Mouse (Mus musculus): Measurements from ENCODE around the gene Zfp846. TPM values are rescaled to one million over a fixed set of nuclear protein-coding genes. Genes with fewer than 3 reads are reported as not detected.
"Not testable (repeated sequence)": the region's sequence is repeated elsewhere in the genome, so short reads cannot be mapped to it uniquely, and the experiment has no call there.

Zfp846 gene
- polyA plus RNA-seq, 1 experiment from 2014 or later = 11.7 TPM

DNA sequence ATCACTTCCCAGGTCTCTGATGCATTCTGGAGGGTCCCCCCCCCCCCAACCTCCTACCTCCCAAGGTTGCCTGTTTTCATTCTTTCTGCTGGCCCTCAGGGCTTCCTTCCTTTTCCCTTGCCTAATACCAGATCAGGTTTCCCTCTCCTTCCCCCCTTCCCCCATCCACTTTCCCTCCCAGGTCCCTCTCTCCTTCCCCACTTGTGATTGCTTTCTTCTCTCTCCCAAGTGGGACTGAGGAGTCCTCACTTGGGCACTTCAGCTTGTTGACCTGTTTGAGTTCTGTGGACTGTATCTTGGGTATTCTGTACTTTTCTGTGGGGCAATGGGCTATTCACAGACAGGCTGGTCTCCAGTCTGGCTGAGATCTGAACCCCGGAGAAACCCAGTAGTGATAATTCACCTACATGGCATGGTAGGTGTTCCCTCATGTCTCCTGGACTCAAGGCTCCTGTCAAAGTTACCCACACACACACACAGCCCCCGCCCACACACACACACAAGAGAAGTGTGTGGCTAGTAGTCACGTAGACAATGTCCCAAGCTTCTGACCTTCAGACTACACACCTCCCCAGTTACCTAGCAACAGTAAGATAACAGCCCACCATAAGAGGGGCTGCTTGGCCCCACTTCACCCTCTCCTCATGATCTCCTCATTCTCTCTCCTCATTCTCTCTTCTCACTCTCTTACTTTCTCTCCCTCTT, 15.6 kb upstream of the Zfp846 start:
- H3K4me2 ChIP-seq (ENCODE audit: low read depth, low read length); H3K9me3 ChIP-seq (ENCODE audit: control insufficient read depth, low read length); H3K36me3 ChIP-seq (ENCODE audit: control insufficient read depth, insufficient read depth, low read length); H3K4me3 ChIP-seq (ENCODE audit: low read length); H3K27me3 ChIP-seq (replicated peaks; ENCODE audit: control insufficient read depth, insufficient read depth, low read length); H3K27ac ChIP-seq (ENCODE audit: low read length); H3K4me1 ChIP-seq (ENCODE audit: control insufficient read depth, insufficient read depth, low read length); H3K9ac ChIP-seq (ENCODE audit: low read depth, low read length): not testable (repeated sequence)
- peak; percentile 60 for ATAC-seq
- 64% methylated on average over 3 of the region's 3 CpGs for WGBS

DNA sequence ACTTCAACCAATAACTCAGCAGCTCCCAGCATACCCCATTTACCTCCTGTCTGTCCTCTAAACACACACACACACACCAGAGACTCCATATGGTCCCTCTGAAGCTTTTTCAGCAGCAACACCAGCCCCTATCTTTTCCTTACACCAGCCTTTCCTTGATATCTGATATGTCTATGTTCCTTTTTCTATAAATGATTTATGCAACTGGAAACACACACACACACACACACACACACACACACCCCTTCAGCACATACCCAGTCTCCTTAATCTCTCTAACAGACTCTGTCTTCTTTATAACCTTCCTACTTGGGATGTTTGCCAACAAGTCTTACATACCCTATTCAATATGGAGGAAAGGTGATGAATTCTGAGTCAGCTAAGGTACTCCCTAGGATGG, 10.0 kb upstream of the Zfp846 start:
- no peaks in the 10 kb centered on the region for H3K9me3 ChIP-seq (ENCODE audit: control insufficient read depth, low read length)
- H3K4me1 ChIP-seq (ENCODE audit: control insufficient read depth, insufficient read depth, low read length) = no peaks in the 10 kb centered on the region
- no peak overlapping the region for H3K4me3 ChIP-seq (ENCODE audit: low read length)
- H3K27ac ChIP-seq (ENCODE audit: low read length) = no peak overlapping the region
- H3K27me3 ChIP-seq (replicated peaks; ENCODE audit: control insufficient read depth, insufficient read depth, low read length) = no peaks in the 10 kb centered on the region
- H3K4me2 ChIP-seq (ENCODE audit: low read depth, low read length) = no peak overlapping the region
- no peaks in the 10 kb centered on the region for H3K36me3 ChIP-seq (ENCODE audit: control insufficient read depth, insufficient read depth, low read length)
- H3K9ac ChIP-seq (ENCODE audit: low read depth, low read length) = no peak overlapping the region
- no peak for ATAC-seq

GRCm38 (mm10) chr9:20576591-20576990, 4.5 kb upstream of the Zfp846 start:
- Histone ChIP-seq H3K4me2 (ENCODE audit: low read depth, low read length) (no peak overlapping the region), H3K4me1 (ENCODE audit: control insufficient read depth, insufficient read depth, low read length) (no peaks in the 10 kb centered on the region), H3K9me3 (ENCODE audit: control insufficient read depth, low read length) (no peaks in the 10 kb centered on the region), H3K36me3 (ENCODE audit: control insufficient read depth, insufficient read depth, low read length) (no peaks in the 10 kb centered on the region), H3K4me3 (ENCODE audit: low read length) (no peak overlapping the region), H3K27ac (ENCODE audit: low read length) (no peak overlapping the region), H3K27me3 (replicated peaks; ENCODE audit: control insufficient read depth, insufficient read depth, low read length) (peaks cover 8% of the 10 kb centered on the region; the same call in 1 of the 2 replicates), H3K9ac (ENCODE audit: low read depth, low read length) (no peak overlapping the region)
- ATAC-seq = no peak
- WGBS = 77% methylated on average over 2 of the region's 2 CpGs

DNA sequence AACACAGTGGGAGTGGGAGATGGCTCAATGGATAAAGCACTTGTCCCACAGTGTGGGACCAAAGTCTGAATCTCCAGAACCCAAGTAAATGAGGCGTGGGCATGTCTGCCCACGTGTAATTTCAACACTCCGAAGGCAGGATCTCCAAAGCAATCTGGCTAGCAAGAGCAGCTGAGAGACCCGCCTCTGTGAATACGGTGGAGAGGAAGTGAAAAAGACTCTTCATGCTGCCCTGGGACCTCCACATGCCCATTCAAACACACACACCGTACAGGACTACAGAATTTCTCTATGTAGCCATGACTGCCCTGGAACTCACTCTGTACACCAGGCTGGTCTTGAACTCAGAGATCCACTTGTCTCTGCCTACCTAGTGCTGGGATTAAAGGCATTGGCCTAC, 20.2 kb downstream of the Zfp846 start:
- Histone ChIP-seq H3K4me3 (ENCODE audit: low read length) (no peak overlapping the region), H3K36me3 (ENCODE audit: control insufficient read depth, insufficient read depth, low read length) (no peaks in the 10 kb centered on the region), H3K4me2 (ENCODE audit: low read depth, low read length) (no peak overlapping the region), H3K9ac (ENCODE audit: low read depth, low read length) (no peak overlapping the region), H3K4me1 (ENCODE audit: control insufficient read depth, insufficient read depth, low read length) (no peaks in the 10 kb centered on the region), H3K9me3 (ENCODE audit: control insufficient read depth, low read length) (no peaks in the 10 kb centered on the region), H3K27me3 (replicated peaks; ENCODE audit: control insufficient read depth, insufficient read depth, low read length) (no peaks in the 10 kb centered on the region), H3K27ac (ENCODE audit: low read length) (no peak overlapping the region)
- 79% methylated on average over 6 of the region's 6 CpGs for WGBS
- ATAC-seq = no peak

DNA sequence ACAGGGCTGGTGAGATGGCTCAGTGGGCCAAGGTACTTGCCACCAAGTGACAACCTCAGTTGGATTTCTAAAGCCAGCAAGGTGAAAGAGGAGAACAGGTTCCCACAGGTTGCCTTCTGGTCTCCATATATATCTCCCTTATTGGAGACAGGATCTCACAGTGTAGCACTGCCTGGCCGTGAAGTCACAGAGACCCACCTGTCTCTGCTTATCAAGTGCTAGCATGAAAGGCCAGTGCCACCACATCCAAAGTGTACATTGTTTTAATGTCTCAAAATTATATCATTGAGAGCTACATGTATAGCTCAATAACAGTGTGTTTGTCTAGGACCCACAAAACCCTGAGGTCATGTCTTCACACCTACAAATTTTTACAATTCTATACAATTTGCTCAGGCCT, 25.2 kb downstream of the Zfp846 start:
- Histone ChIP-seq H3K4me3 (ENCODE audit: low read length) (no peak overlapping the region), H3K27ac (ENCODE audit: low read length) (no peak overlapping the region), H3K27me3 (replicated peaks; ENCODE audit: control insufficient read depth, insufficient read depth, low read length) (no peaks in the 10 kb centered on the region), H3K36me3 (ENCODE audit: control insufficient read depth, insufficient read depth, low read length) (peaks cover 4% of the 10 kb centered on the region; the same call in 1 of the 2 replicates), H3K4me2 (ENCODE audit: low read depth, low read length) (no peak overlapping the region), H3K4me1 (ENCODE audit: control insufficient read depth, insufficient read depth, low read length) (no peaks in the 10 kb centered on the region), H3K9ac (ENCODE audit: low read depth, low read length) (no peak overlapping the region), H3K9me3 (ENCODE audit: control insufficient read depth, low read length) (peaks cover 7% of the 10 kb centered on the region; the same call in 1 of the 2 replicates)
- no peak for ATAC-seq
- WGBS = 93% methylated on average over 1 of the region's 1 CpGs

DNA sequence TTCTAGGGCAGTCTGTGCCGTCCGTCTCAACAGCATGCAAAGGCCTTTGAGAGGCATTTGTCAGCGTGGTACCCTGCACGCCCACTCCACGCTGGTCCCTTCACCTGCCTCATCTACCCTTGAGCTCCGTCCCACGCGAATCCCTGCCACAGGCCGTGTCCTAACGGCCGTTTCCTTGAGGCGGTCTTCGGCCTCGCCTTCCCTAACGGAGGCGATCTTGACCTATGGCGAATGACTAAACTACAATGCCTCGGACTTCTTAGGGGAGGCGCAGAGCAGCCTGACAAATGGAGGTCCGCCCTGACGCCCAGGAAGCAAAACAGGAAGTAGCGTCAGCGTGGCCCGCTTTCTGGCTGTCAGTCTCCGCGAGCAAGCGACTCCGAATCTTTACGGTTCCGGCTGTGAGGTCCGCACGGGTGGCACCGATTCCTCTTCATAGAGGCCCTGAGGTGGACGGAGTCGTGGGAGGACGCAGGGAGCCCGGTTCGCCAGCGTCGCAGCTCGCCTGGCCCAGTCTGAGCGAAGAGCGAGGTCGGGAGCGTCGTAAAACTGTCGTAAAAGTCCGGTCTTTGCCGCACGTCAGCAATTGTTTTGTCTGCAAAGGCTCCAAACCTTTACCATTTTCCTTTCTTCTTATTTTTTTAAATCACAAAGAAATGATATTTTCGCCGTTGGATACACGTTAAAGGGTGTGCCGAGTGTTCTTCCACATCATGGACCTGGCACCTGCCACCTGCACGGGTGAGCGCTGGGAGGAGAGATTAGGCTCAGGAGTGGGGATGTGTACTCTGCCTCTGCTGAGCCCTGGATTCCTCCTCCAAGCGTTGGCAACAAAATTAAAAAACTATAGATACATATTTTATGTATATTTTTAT, 26.2 kb downstream of the Zfp846 start:
- peak; percentile 91 for ATAC-seq
- WGBS = under 1% methylated on average over 57 of the region's 57 CpGs
- H3K27ac ChIP-seq (ENCODE audit: low read length) = peak overlapping the region; percentile 99
- peaks cover 4% of the 10 kb centered on the region; the same call in 1 of the 2 replicates for H3K36me3 ChIP-seq (ENCODE audit: control insufficient read depth, insufficient read depth, low read length)
- H3K4me2 ChIP-seq (ENCODE audit: low read depth, low read length) = peak overlapping the region; percentile 81
- H3K9me3 ChIP-seq (ENCODE audit: control insufficient read depth, low read length) = peaks cover 7% of the 10 kb centered on the region; the same call in 1 of the 2 replicates
- no peaks in the 10 kb centered on the region for H3K27me3 ChIP-seq (replicated peaks; ENCODE audit: control insufficient read depth, insufficient read depth, low read length)
- H3K9ac ChIP-seq (ENCODE audit: low read depth, low read length) = peak overlapping the region; percentile 94
- H3K4me1 ChIP-seq (ENCODE audit: control insufficient read depth, insufficient read depth, low read length) = no peaks in the 10 kb centered on the region
- H3K4me3 ChIP-seq (ENCODE audit: low read length) = peak overlapping the region; percentile 80

GRCm38 (mm10) chr9:20609831-20610464, 28.9 kb downstream of the Zfp846 start:
- H3K9me3 ChIP-seq (ENCODE audit: control insufficient read depth, low read length) = peaks cover 7% of the 10 kb centered on the region; the same call in 1 of the 2 replicates
- no peak overlapping the region for H3K9ac ChIP-seq (ENCODE audit: low read depth, low read length)
- H3K27ac ChIP-seq (ENCODE audit: low read length) = no peak overlapping the region
- no peaks in the 10 kb centered on the region for H3K27me3 ChIP-seq (replicated peaks; ENCODE audit: control insufficient read depth, insufficient read depth, low read length)
- H3K4me3 ChIP-seq (ENCODE audit: low read length) = no peak overlapping the region
- no peaks in the 10 kb centered on the region for H3K4me1 ChIP-seq (ENCODE audit: control insufficient read depth, insufficient read depth, low read length)
- WGBS = 83% methylated on average over 5 of the region's 5 CpGs
- no peak overlapping the region for H3K4me2 ChIP-seq (ENCODE audit: low read depth, low read length)
- peaks cover 4% of the 10 kb centered on the region; the same call in 1 of the 2 replicates for H3K36me3 ChIP-seq (ENCODE audit: control insufficient read depth, insufficient read depth, low read length)
- ATAC-seq = no peak

- 69% methylated on average over 5 of the region's 5 CpGs for WGBS
- Histone ChIP-seq H3K4me3 (ENCODE audit: low read length) (no peak overlapping the region), H3K27ac (ENCODE audit: low read length) (no peak overlapping the region), H3K27me3 (replicated peaks; ENCODE audit: control insufficient read depth, insufficient read depth, low read length) (no peaks in the 10 kb centered on the region), H3K4me1 (ENCODE audit: control insufficient read depth, insufficient read depth, low read length) (no peaks in the 10 kb centered on the region), H3K36me3 (ENCODE audit: control insufficient read depth, insufficient read depth, low read length) (peaks cover 4% of the 10 kb centered on the region; the same call in 1 of the 2 replicates), H3K4me2 (ENCODE audit: low read depth, low read length) (no peak overlapping the region), H3K9ac (ENCODE audit: low read depth, low read length) (no peak overlapping the region), H3K9me3 (ENCODE audit: control insufficient read depth, low read length) (peaks cover 7% of the 10 kb centered on the region; the same call in 1 of the 2 replicates)
- ATAC-seq = peak; percentile 73
Measured at GRCm38 (mm10) chr9:20611976-20612375, 30.9 kb downstream of the Zfp846 start.

DNA sequence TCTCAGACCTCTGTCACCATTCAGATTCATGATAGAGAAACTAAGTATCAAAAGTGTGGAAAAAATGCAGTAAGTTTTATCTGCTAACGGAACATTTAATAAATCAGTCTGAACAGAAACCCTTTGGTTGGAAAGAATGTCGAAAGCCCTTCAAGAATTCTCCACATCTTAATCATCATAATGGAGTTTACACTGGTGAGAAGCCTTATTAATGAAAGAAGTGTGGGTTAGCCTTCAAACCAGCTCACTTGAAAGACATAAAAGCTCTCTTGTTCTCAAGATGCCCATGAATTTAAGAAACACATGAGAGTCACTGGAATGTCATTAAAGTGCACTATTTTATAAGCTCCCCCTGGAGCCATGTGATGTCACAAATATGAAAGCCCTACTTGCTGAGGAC, 35.6 kb downstream of the Zfp846 start:
- no peaks in the 10 kb centered on the region for H3K36me3 ChIP-seq (ENCODE audit: control insufficient read depth, insufficient read depth, low read length)
- no peak for ATAC-seq
- no peak overlapping the region for H3K4me2 ChIP-seq (ENCODE audit: low read depth, low read length)
- H3K27me3 ChIP-seq (replicated peaks; ENCODE audit: control insufficient read depth, insufficient read depth, low read length) = no peaks in the 10 kb centered on the region
- no peak overlapping the region for H3K9ac ChIP-seq (ENCODE audit: low read depth, low read length)
- no peaks in the 10 kb centered on the region for H3K4me1 ChIP-seq (ENCODE audit: control insufficient read depth, insufficient read depth, low read length)
- no peaks in the 10 kb centered on the region for H3K9me3 ChIP-seq (ENCODE audit: control insufficient read depth, low read length)
- no peak overlapping the region for H3K4me3 ChIP-seq (ENCODE audit: low read length)
- 90% methylated on average over 2 of the region's 2 CpGs for whole genome bisulfite sequencing
- no peak overlapping the region for H3K27ac ChIP-seq (ENCODE audit: low read length)

Data from intestine, embryonic 16.5 days (tissue).